ENCODE assay signal across 7 mouse cellular contexts in the genomic region with DNA sequence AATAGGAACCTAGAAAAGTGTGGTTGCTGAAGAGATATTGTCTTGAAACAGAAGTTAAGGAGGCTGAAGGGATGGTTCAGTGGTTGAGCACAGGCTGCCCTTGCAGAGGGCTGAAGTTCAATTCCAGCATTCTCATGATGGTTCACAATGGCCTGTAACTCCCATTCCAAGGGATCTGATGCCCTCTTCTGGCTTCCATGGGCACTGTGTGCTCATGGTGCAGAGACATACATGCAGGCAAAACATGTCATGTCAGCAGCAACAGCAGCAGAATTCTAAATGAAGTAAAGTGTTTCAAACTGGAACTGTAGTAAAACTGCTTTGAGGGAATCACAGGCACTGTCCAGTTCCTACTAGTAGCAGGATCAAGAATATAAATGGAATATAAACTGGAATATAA.
DNase-seq lines count a peak whose midpoint lies in the region; ATAC-seq and TF ChIP-seq lines count a peak whose summit lies in the region.

No protein-coding gene starts in this region.

- no peak for TF ChIP-seq EP300 in MEL (IDR thresholded peaks at IDR 0.05; ENCODE audit: low read depth in 1 of 2, low read length in 2 of 2)

- no peak for ATAC-seq in kidney, embryonic 15.5 days (replicated peaks; ENCODE audit: low FRiP score)

- H3K27me3 ChIP-seq in kidney, embryonic 15.5 days = no peaks in the 10 kb centered on the region
- no peaks in the 10 kb centered on the region for H3K27me3 ChIP-seq in MEL (ENCODE audit: control insufficient read depth in 1 of 2, insufficient read depth in 2 of 2, low read length in 2 of 2)

- TF ChIP-seq RAD21 in MEL (IDR thresholded peaks at IDR 0.05; ENCODE audit: low read depth, low read length) = peak; percentile 31

- no peak overlapping the region for H3K4me2 ChIP-seq in kidney, embryonic 15.5 days

- no peak overlapping the region for H3K27ac ChIP-seq in kidney, embryonic 15.5 days
- H3K27ac ChIP-seq in MEL (ENCODE audit: control insufficient read depth, low read depth, low read length) = no peak overlapping the region

- TF ChIP-seq CTCF in MEL (IDR thresholded peaks at IDR 0.05 in 2 of 3, conservative IDR thresholded peaks at IDR 0.05 in 1 of 3; ENCODE audit: control insufficient read depth in 1 of 3, insufficient read depth in 1 of 3, low read depth in 2 of 3, low read length in 3 of 3, poor library complexity in 1 of 3, severe bottlenecking in 1 of 3) = peak; percentile 3 to 32 (median 25); a peak in 4 of 6 replicates

- no peaks in the 10 kb centered on the region for H3K79me2 ChIP-seq in MEL (ENCODE audit: control insufficient read depth, insufficient read depth, low read length, poor library complexity)

- no peak overlapping the region for H3K9ac ChIP-seq in kidney, embryonic 15.5 days
- no peak overlapping the region for H3K9ac ChIP-seq in MEL (ENCODE audit: control insufficient read depth, low read depth, low read length, poor library complexity, severe bottlenecking)

- no peaks in the 10 kb centered on the region for H3K36me3 ChIP-seq in kidney, embryonic 15.5 days
- H3K36me3 ChIP-seq in MEL (ENCODE audit: control insufficient read depth in 1 of 2, insufficient read depth in 2 of 2, low read length in 2 of 2) = no peaks in the 10 kb centered on the region

- H3K4me3 ChIP-seq in kidney, embryonic 15.5 days (replicated peaks) = no peak overlapping the region
- H3K4me3 ChIP-seq in MEL (ENCODE audit: control insufficient read depth in 1 of 2, insufficient read depth in 1 of 2, low read depth in 2 of 2, low read length in 2 of 2) = no peak overlapping the region

- no peaks in the 10 kb centered on the region for H3K9me3 ChIP-seq in kidney, embryonic 15.5 days (replicated peaks)
- H3K9me3 ChIP-seq in MEL (replicated peaks; ENCODE audit: insufficient read depth, low read length) = no peaks in the 10 kb centered on the region

- peak; percentile 19 for DNase-seq in kidney, adult 18-20 months
- no peak for DNase-seq in MEL (ENCODE audit: low read depth, low spot score)
- DNase-seq in embryo, embryonic 11 days = peak; percentile 54
- peak; percentile 25 for DNase-seq in lung, postnatal 10 days
- DNase-seq in spleen, postnatal 10 days (ENCODE audit: low spot score in 2 of 2) = no peak
- DNase-seq in heart, postnatal 14 days = no peak

- H3K4me1 ChIP-seq in kidney, embryonic 15.5 days = no peaks in the 10 kb centered on the region
- H3K4me1 ChIP-seq in MEL (ENCODE audit: control insufficient read depth in 1 of 2, insufficient read depth in 2 of 2, low read length in 2 of 2) = no peaks in the 10 kb centered on the region

- TF ChIP-seq POLR2A in MEL (IDR thresholded peaks at IDR 0.05; ENCODE audit: control insufficient read depth in 1 of 2, insufficient read depth in 1 of 2, low read depth in 1 of 2, low read length in 2 of 2, poor library complexity in 1 of 2) = no peak

- intact Hi-C loops in heart, postnatal 14 days (cut with DNase I) = loop anchor here (10.0 kb wide), 1 partner anchor 476 kb away; no protein-coding TSS in a partner anchor

TF ChIP-seq in MEL, 35 proteins besides CTCF, POLR2A, EP300 and RAD21:
- TF ChIP-seq ZC3H11A (IDR thresholded peaks at IDR 0.05; ENCODE audit: low read depth, low read length) (peak; percentile 43; the same call in 1 of the 2 replicates), POLR2AphosphoS5 (IDR thresholded peaks at IDR 0.05; ENCODE audit: borderline replicate concordance, low read depth, low read length) (no peak), NRF1 (IDR thresholded peaks at IDR 0.05; ENCODE audit: insufficient read depth, low read depth, low read length, poor library complexity, severe bottlenecking) (no peak), SMC3 (IDR thresholded peaks at IDR 0.05; ENCODE audit: low read depth, low read length) (peak; percentile 38), MAX (IDR thresholded peaks at IDR 0.05; ENCODE audit: low read length) (no peak), ZKSCAN1 (IDR thresholded peaks at IDR 0.05; ENCODE audit: low read depth, low read length) (no peak), CHD1 (IDR thresholded peaks at IDR 0.05; ENCODE audit: low read depth, low read length) (no peak)

Comparison
In these comparisons a context has a peak if more than half of its experiments do, and no peak if none do; other contexts are left out.
1. DNase-seq: peak in kidney, adult 18-20 months (single experiment), embryo, embryonic 11 days (single experiment) and lung, postnatal 10 days (single experiment); none in MEL (single experiment), spleen, postnatal 10 days (0 of 2) and heart, postnatal 14 days (0 of 2).